Mouse (Mus musculus) liver, postnatal 0 days (tissue): ENCODE data around the gene Paqr7.

Experiments
- CTCF ChIP-seq: sonication (generic); IDR thresholded peaks from 2 replicates; pipeline ENCODE4 v1.5.1; 2016; ENCODE audit warnings: antibody characterized with exemption, low read depth
- EP300 ChIP-seq: IDR thresholded peaks from 2 replicates; pipeline ENCODE4 v1.6.1; 2016; ENCODE audit warnings: antibody characterized with exemption, low read depth, mild to moderate bottlenecking

DNA sequence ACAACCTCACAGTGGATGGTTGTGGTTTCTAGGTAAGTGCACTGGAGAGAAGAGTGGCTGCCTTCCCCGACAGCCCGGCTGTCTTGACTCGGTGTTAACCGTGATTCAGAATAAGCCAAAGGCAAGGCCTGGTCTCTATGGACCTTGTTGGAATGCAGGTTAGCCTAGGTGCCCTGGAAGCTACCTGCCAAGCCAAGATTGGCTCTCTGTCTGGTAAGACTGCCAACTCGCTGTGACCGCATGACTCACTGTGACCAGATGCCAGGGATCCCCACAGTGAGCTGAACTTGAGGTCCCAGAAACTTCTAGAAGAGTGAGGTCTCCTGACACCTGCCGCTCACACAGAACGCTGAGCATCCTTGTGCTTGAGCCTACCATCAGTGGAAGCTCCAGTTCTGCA, 19.6 kb upstream of the Paqr7 start:
- no peak for TF ChIP-seq CTCF
- no peak for TF ChIP-seq EP300
